Mouse (Mus musculus) kidney, postnatal 25 days (tissue): ENCODE data around the gene Arl10.

Experiments used
- DNase-seq, 2 experiments: peaks; one replicate each; pipeline ENCODE4 v3.0.0; 2021; ENCODE audit warnings: mixed read lengths in 2 of 2

The Arl10 gene

GRCm38 (mm10) chr13:54621155-54621932 lies 46.5 kb downstream of the Arl10 start, which contains the start of gene Faf2:
Gene Faf2, plus strand, starts transcription at chr13:54621784.
- DNase-seq: peak; percentile 98 to 99

- DNase-seq: no peak
Observed at GRCm38 (mm10) chr13:54621960-54622521, 47.2 kb downstream of the Arl10 start.

- no peak for DNase-seq
Observed at GRCm38 (mm10) chr13:54629128-54629527, 54.3 kb downstream of the Arl10 start.
